Mouse (Mus musculus) gastrocnemius, adult 18-20 months (tissue): ENCODE measurements around the gene Plcd3. TPM values are rescaled to one million over a fixed set of nuclear protein-coding genes. Genes with fewer than 3 reads are reported as not detected.

Experiments
- DNase-seq: peaks from one replicate; pipeline ENCODE4 v3.0.0; 2021; ENCODE audit warnings: low spot score
- long read RNA-seq, 2 experiments: library from polyadenylated mRNA; stranded (forward); transcript quantifications; one replicate each; pipeline ENCODE4 v2.0.0; 2021
- total RNA-seq, 2 experiments: library from RNA; stranded (reverse); gene quantifications; 2 replicates each; pipeline ENCODE4 v1.2.3; 2021

The Plcd3 gene
- 1 to 10 TPM; 6.9 to 9.4 TPM for total RNA-seq
- long read RNA-seq, experiment 1, partial matches to known transcripts: 1 of 1 reads
- long read RNA-seq, experiment 1, other reads (novel, unspliced or antisense): 0 of 1 reads
- long read RNA-seq, experiment 2, partial matches to known transcripts: 2 of 3 reads
- long read RNA-seq, experiment 2, other reads (novel, unspliced or antisense): 0 of 3 reads

GRCm38 (mm10) chr11:103101481-103101865 is at the start of gene Plcd3, which contains the start of gene Acbd4:
Gene Plcd3, minus strand, starts transcription at chr11:103101658.
Gene Acbd4, plus strand, starts transcription at chr11:103101682.
- peak; percentile 91 for DNase-seq

GRCm38 (mm10) chr11:103149771-103150170 is 48.3 kb upstream of the Plcd3 start:
- DNase-seq: no peak

DNA sequence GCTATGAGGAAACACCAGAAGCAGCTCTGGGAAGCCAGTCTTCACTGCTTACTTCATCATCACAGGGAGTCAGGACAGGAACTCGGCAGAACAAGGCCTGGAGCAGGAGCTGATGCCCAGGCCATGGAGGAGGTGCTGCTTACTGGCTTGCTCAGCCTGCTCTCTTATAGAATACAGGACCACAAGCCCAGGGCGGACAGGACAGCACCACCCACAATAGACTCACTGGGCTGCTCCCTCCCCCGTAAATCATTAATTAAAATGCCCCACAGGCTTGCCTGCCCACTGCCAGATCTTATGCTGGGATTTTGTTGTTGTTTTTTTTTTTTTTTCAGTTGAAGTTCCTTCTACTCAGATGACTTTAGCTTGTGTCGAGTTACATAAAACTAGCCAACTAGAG is 46.3 kb upstream of the Plcd3 start:
- DNase-seq: no peak

DNA sequence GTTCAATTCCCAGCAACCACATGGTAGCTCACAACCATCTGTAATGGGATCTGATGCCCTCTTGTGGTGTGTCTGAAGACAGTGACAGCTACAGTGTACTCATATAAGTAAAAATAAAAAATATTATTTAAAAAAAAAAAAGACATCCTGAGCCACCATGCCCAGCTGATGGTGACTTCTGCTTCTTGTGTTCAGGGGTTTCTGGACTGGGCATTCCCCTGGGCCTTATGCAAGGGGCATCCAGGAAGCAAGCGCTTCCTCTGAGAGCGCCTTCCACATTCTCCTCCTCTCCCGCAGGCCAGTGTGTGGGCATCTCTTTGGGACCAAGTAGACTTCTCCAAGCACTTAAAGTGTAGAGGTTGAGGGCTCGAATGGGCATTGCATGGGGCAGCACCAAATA is 44.9 kb upstream of the Plcd3 start:
- no peak for DNase-seq

DNA sequence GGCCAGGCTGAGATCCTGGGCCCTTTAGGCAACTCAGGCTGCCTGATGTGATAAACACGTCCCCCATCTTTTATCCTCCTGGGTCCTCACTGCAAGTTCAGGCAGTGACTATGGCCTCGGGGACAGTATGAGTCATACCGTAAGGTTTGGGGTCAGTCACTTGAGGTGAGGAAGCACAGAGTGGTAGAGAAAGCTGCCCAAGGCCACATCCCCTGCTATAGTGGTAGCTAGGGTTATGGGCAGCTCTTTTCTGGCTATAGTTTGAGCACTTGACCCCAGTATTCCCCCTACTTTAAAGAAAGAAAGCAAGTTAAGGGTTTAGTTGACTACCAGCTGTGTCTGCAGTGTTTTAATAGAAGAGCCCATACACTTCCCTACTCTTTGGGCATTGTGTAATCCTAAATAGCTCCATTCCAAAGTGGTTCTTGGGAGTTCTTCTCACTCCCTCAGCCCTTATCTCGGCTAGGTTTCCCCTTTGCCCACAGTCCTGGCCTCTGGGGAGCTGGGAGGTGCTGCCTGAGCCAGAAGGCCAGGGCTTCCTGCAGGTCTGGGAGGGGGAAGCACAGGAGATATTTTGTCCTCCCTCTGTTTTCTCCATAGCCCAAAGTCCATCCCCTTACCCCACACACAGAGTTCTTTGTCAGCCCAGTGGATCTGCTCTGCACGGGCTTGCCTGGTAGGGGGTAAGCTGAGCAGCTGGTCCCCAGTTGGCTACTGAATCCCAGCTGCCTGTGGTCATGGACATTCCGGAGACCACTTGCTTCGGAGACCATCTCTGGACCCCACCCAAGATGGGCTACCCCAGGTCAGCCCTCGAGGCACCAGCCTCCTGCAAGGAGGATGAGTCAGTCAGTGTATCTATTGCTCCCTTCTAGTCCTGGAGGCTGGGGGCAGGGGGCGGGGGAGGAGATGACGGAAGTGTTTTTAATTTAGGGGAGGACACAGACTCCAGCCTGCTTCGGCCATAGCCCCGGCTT is 43.1 kb upstream of the Plcd3 start:
- no peak for DNase-seq

DNA sequence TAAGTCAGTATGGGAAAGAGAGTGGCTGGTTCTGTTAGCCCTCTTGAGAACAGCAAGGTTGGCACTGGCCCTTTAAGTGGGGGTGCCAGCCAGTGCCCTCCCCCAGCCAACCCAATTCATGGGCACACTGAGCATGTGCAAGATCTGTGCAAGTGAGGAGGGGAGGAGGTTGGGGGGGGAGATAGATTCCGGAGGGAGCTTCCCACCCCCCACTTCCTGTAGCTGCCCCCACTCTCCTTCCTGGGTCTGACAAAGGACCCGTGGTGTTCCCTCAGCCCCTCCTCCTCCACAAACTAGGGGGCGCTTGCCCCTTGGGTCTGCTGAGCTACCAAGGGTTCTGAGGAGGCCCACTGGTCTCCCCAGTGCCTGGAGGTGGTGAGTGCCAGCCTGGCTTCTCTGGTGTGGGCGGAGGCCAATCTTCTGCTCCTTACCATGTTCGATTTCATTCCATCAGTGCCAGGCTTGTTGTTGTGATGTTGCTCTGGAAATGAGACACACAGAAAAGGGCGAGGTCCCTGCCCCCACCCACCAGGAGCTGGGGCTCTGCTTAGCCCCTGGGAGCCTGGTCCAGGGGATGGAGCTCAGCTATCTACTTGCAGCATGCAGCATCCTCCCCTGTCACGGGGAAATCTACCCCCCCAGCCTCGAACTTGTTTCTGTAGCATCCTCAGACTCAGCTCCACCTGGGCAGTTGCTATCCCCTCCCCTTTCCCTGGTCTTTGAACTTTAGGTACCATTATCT is 41.2 kb upstream of the Plcd3 start:
- DNase-seq: no peak

- no peak for DNase-seq
Measured at GRCm38 (mm10) chr11:103141944-103142255, 40.4 kb upstream of the Plcd3 start.

DNA sequence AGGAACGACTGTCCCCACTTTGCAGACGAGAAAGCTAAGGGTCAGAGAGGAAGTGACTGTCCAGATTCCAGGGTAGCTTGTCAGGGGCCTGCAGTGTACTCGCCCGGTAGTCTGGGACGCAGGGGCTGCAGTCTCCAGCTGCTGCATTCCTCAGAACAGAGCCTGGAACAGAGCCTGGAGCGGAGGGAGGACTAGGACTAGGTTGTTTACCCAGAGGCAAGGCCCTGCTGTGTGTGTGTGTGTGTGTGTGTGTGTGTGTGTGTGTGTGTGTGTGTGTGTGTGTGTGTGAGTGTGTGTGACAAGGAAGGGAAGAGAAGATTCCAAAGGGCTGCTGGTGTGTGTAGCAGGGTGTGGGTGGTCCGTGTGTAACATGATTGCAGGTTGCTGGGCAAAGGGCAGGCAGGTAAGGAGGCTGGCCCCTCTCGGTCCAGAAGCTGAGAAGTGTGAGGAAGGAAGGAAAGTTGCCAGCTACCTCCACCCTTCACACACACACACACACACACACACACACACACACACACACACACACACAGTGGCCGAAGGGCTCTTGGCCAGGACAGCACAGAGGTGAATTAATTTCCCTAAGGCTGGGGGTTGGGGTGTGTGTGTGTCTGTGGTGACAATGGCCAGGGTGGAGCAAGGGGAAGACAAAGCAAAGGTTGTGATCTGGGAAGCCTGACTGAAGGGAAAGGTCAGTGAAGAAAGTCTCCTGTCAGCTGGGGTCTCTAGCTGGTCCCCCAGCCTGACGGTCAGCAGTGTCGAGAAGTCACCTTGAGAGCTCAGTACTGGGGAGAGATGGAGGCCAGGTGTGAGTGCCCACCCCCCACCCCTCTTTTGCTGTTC is 39.9 kb upstream of the Plcd3 start:
- DNase-seq: peak; percentile 58

GRCm38 (mm10) chr11:103140763-103141100 is 39.3 kb upstream of the Plcd3 start:
- no peak for DNase-seq

DNA sequence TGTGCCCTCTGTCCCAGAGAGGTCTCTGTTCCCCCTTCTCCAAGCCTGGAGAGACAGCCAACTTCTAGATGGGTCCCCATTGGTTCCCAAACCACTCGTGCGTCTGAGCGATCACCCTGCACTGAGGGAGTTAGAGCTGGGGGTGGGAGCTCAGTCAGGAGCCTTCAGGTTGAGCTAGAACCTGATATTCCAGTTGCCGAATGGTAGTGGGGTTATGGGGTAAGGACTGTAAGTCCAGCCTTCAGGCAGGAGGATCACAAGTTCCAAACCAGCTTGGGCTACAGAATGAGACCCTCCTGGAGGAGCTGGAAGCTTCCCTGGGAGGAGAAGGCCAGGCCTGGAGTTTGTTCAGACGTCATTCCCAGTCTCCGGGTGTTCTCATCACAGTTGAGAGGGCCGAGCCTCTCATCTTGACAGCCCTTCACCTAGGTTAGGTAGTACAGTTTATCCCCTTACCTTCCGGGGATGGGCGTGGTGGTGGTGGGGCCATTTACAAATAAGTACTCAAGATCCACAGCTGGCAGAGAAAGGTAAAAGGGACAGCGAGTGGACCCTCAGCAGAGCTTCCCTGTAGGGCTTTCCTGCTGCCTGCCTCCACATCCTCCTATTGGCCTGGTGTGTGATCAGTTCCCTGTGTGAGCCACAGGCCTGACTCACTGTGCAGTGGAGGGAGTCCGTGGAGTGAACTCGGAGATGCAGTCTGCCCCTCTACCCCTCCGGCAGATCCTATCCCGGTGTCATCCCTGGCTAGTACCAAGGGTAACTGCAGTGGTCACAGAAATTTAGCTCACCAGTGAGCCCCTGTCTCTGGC is 38.7 kb upstream of the Plcd3 start:
- DNase-seq: no peak

GRCm38 (mm10) chr11:103136039-103136577 is 34.6 kb upstream of the Plcd3 start:
- no peak for DNase-seq

GRCm38 (mm10) chr11:103134221-103134620 is 32.8 kb upstream of the Plcd3 start:
- no peak for DNase-seq

DNA sequence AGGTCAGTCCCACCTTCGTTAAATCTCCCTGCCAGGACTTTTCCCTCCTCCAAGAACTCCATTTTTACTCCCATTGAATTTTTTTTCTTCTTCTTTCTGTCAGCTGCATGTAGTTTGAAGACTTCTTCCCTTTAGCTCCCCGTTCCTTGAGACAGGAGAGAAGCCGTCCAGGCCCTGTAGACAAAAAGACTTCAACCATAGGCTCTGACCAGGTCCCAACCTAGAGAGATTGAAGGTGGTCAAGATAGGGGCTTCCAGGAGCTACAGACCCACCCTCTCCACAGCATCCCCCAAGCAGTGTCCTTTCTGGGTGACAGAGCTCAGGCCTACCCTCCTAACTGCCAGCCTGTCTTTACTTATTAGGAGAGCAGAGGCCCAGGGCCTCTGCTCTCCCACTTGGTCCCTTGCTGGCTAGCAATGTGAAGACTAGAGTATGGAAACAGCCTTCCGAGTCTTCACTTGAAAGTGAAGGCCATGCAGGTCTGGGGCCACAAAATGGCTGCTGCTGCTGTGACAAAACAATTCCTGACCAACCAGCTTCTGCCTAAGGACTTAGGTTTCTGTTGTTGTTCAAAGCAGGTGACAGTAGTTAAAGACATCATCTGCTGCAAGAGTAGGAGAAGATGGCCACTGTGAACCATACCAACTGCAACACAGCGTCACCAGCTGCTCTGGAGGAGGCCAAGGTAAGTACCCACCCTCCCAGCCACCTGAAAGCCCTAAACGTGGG is 32.2 kb upstream of the Plcd3 start:
- no peak for DNase-seq

DNA sequence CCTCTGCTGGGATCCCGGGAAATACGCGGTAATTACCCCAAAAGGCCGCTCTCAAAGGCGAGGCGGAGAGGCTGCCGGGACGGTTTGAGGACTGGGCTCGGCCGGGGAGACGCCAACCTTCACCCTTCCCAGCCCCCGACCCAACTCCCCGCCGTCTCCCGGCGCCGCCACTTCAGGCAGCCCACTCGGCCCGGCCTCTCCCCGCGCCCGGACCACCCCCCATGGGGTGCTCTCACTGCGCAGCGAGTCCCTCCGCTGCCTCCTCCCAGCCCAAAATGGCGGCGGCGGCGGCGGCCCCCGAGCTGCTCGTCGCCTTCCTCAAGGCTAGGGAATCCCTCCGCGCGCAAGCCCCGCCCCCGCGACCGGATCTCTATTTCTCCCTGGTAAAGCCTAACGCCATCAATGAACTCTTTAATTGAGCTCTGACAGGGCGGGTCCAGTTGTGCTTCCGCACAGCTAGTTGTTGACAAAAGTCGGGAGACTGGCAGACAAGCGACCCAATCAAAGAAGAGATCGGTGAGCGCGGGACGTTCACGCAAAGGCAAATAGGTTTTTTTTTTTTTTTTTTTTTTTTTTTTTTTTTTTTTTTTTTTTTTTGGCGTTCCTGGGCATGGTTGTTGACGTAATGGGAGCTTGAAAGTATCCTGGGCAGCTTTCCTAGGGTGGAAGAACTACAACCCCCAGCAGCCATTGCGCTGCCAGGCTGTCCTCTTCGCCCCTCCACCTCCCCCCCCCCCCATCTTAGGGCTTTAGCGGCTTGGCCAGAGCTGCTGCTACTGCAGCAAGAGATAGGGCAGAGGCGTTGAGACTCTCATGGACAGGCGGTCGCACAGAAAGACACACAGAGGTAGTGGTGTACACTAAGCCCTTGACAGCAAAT is 31.4 kb upstream of the Plcd3 start:
- DNase-seq: peak; percentile 100

- peak; percentile 65 for DNase-seq
Measured at GRCm38 (mm10) chr11:103131701-103132575, 30.5 kb upstream of the Plcd3 start, which contains the start of gene Hexim2. Gene Hexim2, plus strand, starts transcription at chr11:103132429.

GRCm38 (mm10) chr11:103120315-103120714 is 18.9 kb upstream of the Plcd3 start:
- peak; percentile 68 for DNase-seq

DNA sequence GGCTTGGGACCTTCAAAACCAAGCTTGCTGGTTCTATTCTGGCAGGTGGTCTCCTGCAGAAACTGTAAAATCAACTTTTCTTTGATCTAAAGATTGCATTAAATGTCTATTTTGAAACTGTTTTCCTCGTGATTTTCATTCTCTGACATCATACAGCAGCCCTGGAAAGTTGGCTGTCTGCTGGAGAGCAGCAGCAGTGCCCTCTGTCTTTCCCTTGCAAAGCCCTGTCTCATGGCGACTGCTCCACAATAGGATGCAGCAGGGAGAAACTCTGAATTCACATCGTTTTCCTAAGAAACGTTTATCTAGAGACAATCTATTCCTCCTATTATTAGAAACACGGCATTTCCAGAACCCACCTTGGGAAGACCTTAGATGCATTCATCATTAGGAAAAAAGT is 18.2 kb upstream of the Plcd3 start:
- no peak for DNase-seq
